Mouse (Mus musculus) embryonic facial prominence, embryonic 15.5 days (tissue): ENCODE data around the gene Gramd1a. TPM values are rescaled to one million over a fixed set of nuclear protein-coding genes. Genes with fewer than 3 reads are reported as not detected.

Experiments
- ATAC-seq: fragments of 200-750 bp; cut with Nextera tagmentation; 2 replicates; pipeline ENCODE4 v1.8.0; 2017; ENCODE audit warnings: low read depth, moderate TSS enrichment; ENCODE audit not compliant: insufficient number of reproducible peaks, low FRiP score, low TSS enrichment
- H3K27ac ChIP-seq: fragments of 300-500 bp; sonication (generic); replicated peaks from 2 replicates; pipeline ENCODE4 v1.5.1; 2015; ENCODE audit warnings: mild to moderate bottlenecking, inconsistent platforms
- H3K27me3 ChIP-seq: fragments of 300-500 bp; sonication (generic); 2 replicates; pipeline ENCODE4 v1.6.1; 2015; ENCODE audit warnings: inconsistent platforms
- H3K36me3 ChIP-seq: fragments of 300-500 bp; sonication (generic); 2 replicates; pipeline ENCODE4 v1.6.1; 2015; ENCODE audit warnings: mild to moderate bottlenecking, inconsistent platforms
- H3K4me1 ChIP-seq: fragments of 300-500 bp; sonication (generic); 2 replicates; pipeline ENCODE4 v1.6.1; 2015; ENCODE audit warnings: inconsistent platforms
- H3K4me2 ChIP-seq: fragments of 300-500 bp; sonication (generic); replicated peaks from 2 replicates; pipeline ENCODE4 v1.6.1; 2015; ENCODE audit warnings: mild to moderate bottlenecking, inconsistent platforms
- H3K4me3 ChIP-seq: fragments of 300-500 bp; sonication (generic); replicated peaks from 2 replicates; pipeline ENCODE4 v1.5.1; 2015; ENCODE audit warnings: mild to moderate bottlenecking, inconsistent platforms
- H3K9ac ChIP-seq: fragments of 300-500 bp; sonication (generic); 2 replicates; pipeline ENCODE4 v1.6.1; 2015; ENCODE audit warnings: inconsistent platforms
- H3K9me3 ChIP-seq: fragments of 300-500 bp; sonication (generic); replicated peaks from 2 replicates; pipeline ENCODE4 v1.6.1; 2016; ENCODE audit warnings: inconsistent platforms
- WGBS: fragments of 180-500 bp; shearing (Covaris S2); methylation state at CpG from one replicate; pipeline ENCODE4 v1.1.7; 2015; 5-methylcytosine and 5-hydroxymethylcytosine counted together
- polyA plus RNA-seq: library from polyadenylated mRNA; unstranded; fragments of >200 nt; fragmentation: Nextera tagmentation; extraction: Ambion mirVana; gene quantifications from 2 replicates; pipeline ENCODE4 v1.2.1, GENCODE M21; 2015

Gramd1a gene
- polyA plus RNA-seq, 1 experiment from 2014 or later = 75.2 TPM

- Histone ChIP-seq H3K4me3 (no peak overlapping the region), H3K4me1 (peaks cover 18% of the 10 kb centered on the region), H3K9ac (no peak overlapping the region), H3K36me3 (peaks cover 72% of the 10 kb centered on the region), H3K27ac (no peak overlapping the region), H3K4me2 (no peak overlapping the region), H3K9me3 (no peaks in the 10 kb centered on the region), H3K27me3 (peaks cover under 1% of the 10 kb centered on the region; the same call in 1 of the 2 replicates)
- 28% methylated on average over 4 of the region's 4 CpGs for WGBS
- ATAC-seq = no peak
These were observed 24.9 kb downstream of the Gramd1a start for GRCm38 (mm10) chr7:31130841-31131240.

- Histone ChIP-seq H3K27ac (no peak overlapping the region), H3K4me1 (peaks cover 18% of the 10 kb centered on the region), H3K9ac (no peak overlapping the region), H3K27me3 (peaks cover 7% of the 10 kb centered on the region), H3K9me3 (no peaks in the 10 kb centered on the region), H3K36me3 (peaks cover 66% of the 10 kb centered on the region), H3K4me2 (no peak overlapping the region), H3K4me3 (no peak overlapping the region)
- ATAC-seq = no peak
- WGBS = 94% methylated on average over 7 of the region's 7 CpGs
These were observed 25.5 kb downstream of the Gramd1a start for GRCm38 (mm10) chr7:31130197-31130596.

- Histone ChIP-seq H3K9ac (no peak overlapping the region), H3K4me2 (no peak overlapping the region), H3K9me3 (no peaks in the 10 kb centered on the region), H3K4me3 (no peak overlapping the region), H3K4me1 (peaks cover 18% of the 10 kb centered on the region), H3K27me3 (peaks cover 15% of the 10 kb centered on the region), H3K36me3 (peaks cover 46% of the 10 kb centered on the region), H3K27ac (no peak overlapping the region)
- no peak for ATAC-seq
- WGBS = 61% methylated on average over 9 of the region's 9 CpGs
These were observed 27.5 kb downstream of the Gramd1a start for GRCm38 (mm10) chr7:31128157-31128705.

GRCm38 (mm10) chr7:31126851-31127724, 28.6 kb downstream of the Gramd1a start, which contains the start of gene Scn1b:
Gene Scn1b (minus strand): TSS chr7:31127003.
- Histone ChIP-seq H3K4me1 (peaks cover 18% of the 10 kb centered on the region), H3K4me3 (peak within 1 kb of the TSS; percentile 62), H3K9me3 (no peaks in the 10 kb centered on the region), H3K27ac (no peak within 1 kb of the TSS), H3K27me3 (peaks cover 15% of the 10 kb centered on the region), H3K9ac (peak within 1 kb of the TSS; percentile 47), H3K4me2 (peak within 1 kb of the TSS; percentile 98), H3K36me3 (peaks cover 35% of the 10 kb centered on the region)
- ATAC-seq = peak; percentile 40
- WGBS = 3% methylated on average over 35 of the region's 60 CpGs

- under 1% methylated on average over 53 of the region's 53 CpGs for WGBS
- H3K9ac ChIP-seq = peak overlapping the region; percentile 47
- H3K27me3 ChIP-seq = peaks cover 15% of the 10 kb centered on the region
- peaks cover 27% of the 10 kb centered on the region for H3K36me3 ChIP-seq
- no peak overlapping the region for H3K27ac ChIP-seq
- peaks cover 18% of the 10 kb centered on the region for H3K4me1 ChIP-seq
- peak overlapping the region; percentile 98 for H3K4me2 ChIP-seq
- peak overlapping the region; percentile 62 for H3K4me3 ChIP-seq
- ATAC-seq = no peak
- no peaks in the 10 kb centered on the region for H3K9me3 ChIP-seq
These were observed 29.4 kb downstream of the Gramd1a start for GRCm38 (mm10) chr7:31126211-31126751.

DNA sequence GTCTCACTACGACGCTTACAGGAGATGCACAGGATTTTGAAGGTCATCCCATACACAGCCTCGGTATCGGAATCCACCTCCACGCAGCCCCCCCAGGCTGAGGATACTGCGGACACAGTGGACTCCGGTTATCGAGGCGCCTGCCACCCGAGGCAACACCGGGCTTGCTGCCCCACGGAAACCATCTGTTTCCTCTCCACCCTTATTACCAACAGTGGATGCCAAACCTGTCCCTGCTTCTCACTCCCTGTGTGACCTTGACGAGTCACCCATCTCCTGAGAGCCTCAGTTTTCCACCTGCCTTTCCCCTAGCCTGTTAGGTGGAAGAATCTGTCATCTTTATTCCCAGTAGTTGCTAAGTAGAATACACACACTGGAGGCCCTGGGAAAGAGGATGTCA, 30.6 kb downstream of the Gramd1a start:
- ATAC-seq = no peak
- H3K36me3 ChIP-seq = peaks cover 16% of the 10 kb centered on the region
- H3K27me3 ChIP-seq = peaks cover 15% of the 10 kb centered on the region
- H3K4me1 ChIP-seq = peaks cover 15% of the 10 kb centered on the region
- no peak overlapping the region for H3K4me3 ChIP-seq
- no peak overlapping the region for H3K27ac ChIP-seq
- no peak overlapping the region for H3K4me2 ChIP-seq
- 78% methylated on average over 13 of the region's 13 CpGs for WGBS
- no peaks in the 10 kb centered on the region for H3K9me3 ChIP-seq
- no peak overlapping the region for H3K9ac ChIP-seq

DNA sequence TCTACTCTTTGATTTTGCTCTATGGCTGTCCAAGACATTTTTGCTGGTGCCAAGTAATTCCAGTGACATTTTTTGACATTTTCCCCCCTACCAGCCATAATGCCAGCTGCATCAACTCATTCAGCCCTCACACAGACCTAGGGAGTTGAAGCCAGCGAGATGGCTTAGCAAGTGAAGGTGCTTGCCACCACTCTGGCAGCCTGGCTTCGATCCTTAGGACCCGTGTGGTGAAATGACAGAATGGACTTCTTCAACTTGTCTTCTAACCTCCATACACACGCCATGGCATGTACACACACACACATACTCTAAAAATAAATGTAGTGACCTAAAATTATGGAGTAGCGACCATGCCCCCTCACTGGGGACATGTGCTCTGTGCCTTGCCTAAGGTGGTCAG, 31.3 kb downstream of the Gramd1a start:
- Histone ChIP-seq H3K27me3 (peaks cover 15% of the 10 kb centered on the region), H3K4me1 (peaks cover 15% of the 10 kb centered on the region), H3K9me3 (no peaks in the 10 kb centered on the region), H3K9ac (no peak overlapping the region), H3K27ac (no peak overlapping the region), H3K36me3 (peaks cover 8% of the 10 kb centered on the region), H3K4me2 (no peak overlapping the region), H3K4me3 (no peak overlapping the region)
- ATAC-seq = no peak
- WGBS = 84% methylated on average over 5 of the region's 5 CpGs

- H3K9me3 ChIP-seq = no peaks in the 10 kb centered on the region
- 79% methylated on average over 3 of the region's 3 CpGs for WGBS
- H3K4me3 ChIP-seq = no peak overlapping the region
- H3K4me1 ChIP-seq = peaks cover 15% of the 10 kb centered on the region
- no peak overlapping the region for H3K9ac ChIP-seq
- no peak for ATAC-seq
- no peak overlapping the region for H3K27ac ChIP-seq
- no peak overlapping the region for H3K4me2 ChIP-seq
- peaks cover 1% of the 10 kb centered on the region; the same call in 1 of the 2 replicates for H3K36me3 ChIP-seq
- peaks cover 15% of the 10 kb centered on the region for H3K27me3 ChIP-seq
These were observed 32.0 kb downstream of the Gramd1a start for GRCm38 (mm10) chr7:31123697-31124096.

DNA sequence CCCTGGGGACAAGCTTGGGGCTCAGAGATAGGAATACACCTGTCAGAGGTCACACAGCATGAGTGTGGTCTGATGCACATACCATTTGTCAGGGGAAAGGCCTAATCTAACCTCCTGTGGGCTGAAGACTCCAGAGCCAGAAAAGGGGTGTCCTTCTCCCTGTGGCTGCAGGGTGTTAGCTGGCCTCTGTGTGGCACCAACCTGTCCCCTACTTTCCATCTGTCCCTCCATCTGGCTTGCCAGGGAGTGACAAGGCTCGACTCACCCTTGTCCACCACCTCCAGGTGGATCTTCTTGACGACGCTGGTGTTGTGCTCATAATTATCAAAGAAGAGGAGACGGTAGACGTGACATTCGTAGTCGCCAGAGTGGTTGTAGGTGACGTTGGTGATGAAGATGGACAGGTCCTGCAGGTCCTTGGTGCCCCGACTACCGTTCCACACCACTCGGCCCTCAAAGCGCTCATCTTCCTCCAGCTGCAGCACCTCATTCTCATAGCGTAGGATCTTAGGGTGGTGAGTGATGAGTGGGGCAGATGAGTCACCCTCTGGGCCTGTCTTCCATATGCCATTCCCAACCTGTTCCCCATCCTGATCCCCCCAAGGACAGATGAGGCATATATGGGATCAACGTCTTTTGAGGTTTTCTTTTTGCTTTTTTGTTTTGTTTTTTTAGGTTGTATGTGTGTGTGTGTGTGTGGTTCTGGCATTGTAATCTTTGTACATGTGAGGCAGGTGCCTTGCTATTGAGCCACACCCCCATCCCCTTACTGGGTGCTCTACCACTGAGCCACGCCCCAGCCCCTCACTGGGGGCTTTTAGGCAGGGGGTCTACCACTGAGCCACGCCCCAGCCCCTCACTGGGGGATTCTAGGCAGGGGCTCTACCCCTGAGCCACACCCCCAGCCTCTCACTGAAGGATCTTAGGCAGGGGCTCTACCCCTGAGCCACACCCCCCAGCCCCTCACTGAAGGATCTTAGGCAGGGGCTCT, 32.8 kb downstream of the Gramd1a start:
- Histone ChIP-seq H3K9ac (no peak overlapping the region), H3K4me3 (no peak overlapping the region), H3K9me3 (no peaks in the 10 kb centered on the region), H3K27ac (no peak overlapping the region), H3K4me2 (no peak overlapping the region), H3K27me3 (peaks cover 15% of the 10 kb centered on the region), H3K36me3 (no peaks in the 10 kb centered on the region), H3K4me1 (peaks cover 15% of the 10 kb centered on the region)
- WGBS = 87% methylated on average over 16 of the region's 16 CpGs
- no peak for ATAC-seq

DNA sequence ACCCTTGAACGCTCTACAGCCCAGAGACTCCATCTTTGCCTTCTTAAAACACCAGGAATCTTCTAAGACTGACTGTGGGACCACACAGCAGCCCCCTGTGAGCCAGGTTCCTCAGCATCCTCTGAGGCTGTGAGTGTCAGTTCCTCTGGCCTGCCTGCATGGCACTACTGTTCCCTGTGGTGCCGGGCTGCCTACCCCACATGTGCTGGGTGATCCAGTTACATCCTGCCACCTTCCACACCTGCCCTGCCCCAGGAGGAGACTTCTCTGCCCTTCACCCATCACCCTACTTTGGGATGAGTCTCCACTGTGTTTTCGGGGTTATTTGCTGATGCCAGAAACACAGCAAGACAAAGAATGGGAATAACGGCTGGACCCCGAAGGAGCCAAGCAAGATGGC, 36.1 kb downstream of the Gramd1a start:
- Histone ChIP-seq H3K4me1 (peaks cover 16% of the 10 kb centered on the region), H3K27me3 (peaks cover 2% of the 10 kb centered on the region; the same call in 1 of the 2 replicates), H3K27ac (no peak overlapping the region), H3K9ac (no peak overlapping the region), H3K4me3 (no peak overlapping the region), H3K9me3 (no peaks in the 10 kb centered on the region), H3K4me2 (no peak overlapping the region), H3K36me3 (no peaks in the 10 kb centered on the region)
- ATAC-seq = no peak
- 85% methylated on average over 5 of the region's 5 CpGs for WGBS
